Mouse (Mus musculus) megakaryocyte, embryonic 14.5 days (primary cell): ENCODE results near the gene Speg. TPM values are rescaled to one million over a fixed set of nuclear protein-coding genes. Genes with fewer than 3 reads are reported as not detected.

Experiments used
- H3K27me3 ChIP-seq: replicated peaks from 2 replicates; pipeline ENCODE3; 2012; ENCODE audit warnings: inconsistent platforms
- H3K36me3 ChIP-seq: replicated peaks from 2 replicates; pipeline ENCODE3; 2012; ENCODE audit warnings: low read length, inconsistent platforms, mixed read lengths
- H3K4me1 ChIP-seq: 2 replicates; pipeline ENCODE4 v1.6.1; 2012; ENCODE audit warnings: inconsistent platforms
- H3K4me3 ChIP-seq: replicated peaks from 2 replicates; pipeline ENCODE3; 2012; ENCODE audit warnings: moderate library complexity, mild to moderate bottlenecking, inconsistent platforms
- H3K9me3 ChIP-seq: 2 replicates; pipeline ENCODE4 v1.6.1; 2012; ENCODE audit warnings: inconsistent platforms
- FLI1 ChIP-seq: IDR thresholded peaks from 2 replicates; pipeline ENCODE4 v1.6.1; 2012; ENCODE audit warnings: low read length, inconsistent platforms, mixed read lengths
- GATA1 ChIP-seq: IDR thresholded peaks from 3 replicates; pipeline ENCODE4 v1.6.1; 2012; ENCODE audit warnings: mixed read lengths, low read length, inconsistent platforms, borderline replicate concordance
- polyA plus RNA-seq: library from polyadenylated mRNA; stranded (reverse); fragments of >175 nt; gene quantifications from 2 replicates; pipeline ENCODE4 v1.2.3, GENCODE M21; 2012; ENCODE audit warnings: low replicate concordance; ENCODE audit not compliant: insufficient read depth

The Speg gene
- polyA plus RNA-seq, 1 experiment: 48.7 TPM

GRCm38 (mm10) chr1:75344291-75345035, 30.6 kb upstream of the Speg start:
- no peaks in the 10 kb centered on the region for H3K36me3 ChIP-seq
- peaks cover 81% of the 10 kb centered on the region for H3K27me3 ChIP-seq
- TF ChIP-seq GATA1 (no peak), FLI1 (no peak)
- H3K9me3 ChIP-seq: no peaks in the 10 kb centered on the region
- peaks cover 7% of the 10 kb centered on the region; the same call in 1 of the 2 replicates for H3K4me1 ChIP-seq
- H3K4me3 ChIP-seq: no peak overlapping the region

DNA sequence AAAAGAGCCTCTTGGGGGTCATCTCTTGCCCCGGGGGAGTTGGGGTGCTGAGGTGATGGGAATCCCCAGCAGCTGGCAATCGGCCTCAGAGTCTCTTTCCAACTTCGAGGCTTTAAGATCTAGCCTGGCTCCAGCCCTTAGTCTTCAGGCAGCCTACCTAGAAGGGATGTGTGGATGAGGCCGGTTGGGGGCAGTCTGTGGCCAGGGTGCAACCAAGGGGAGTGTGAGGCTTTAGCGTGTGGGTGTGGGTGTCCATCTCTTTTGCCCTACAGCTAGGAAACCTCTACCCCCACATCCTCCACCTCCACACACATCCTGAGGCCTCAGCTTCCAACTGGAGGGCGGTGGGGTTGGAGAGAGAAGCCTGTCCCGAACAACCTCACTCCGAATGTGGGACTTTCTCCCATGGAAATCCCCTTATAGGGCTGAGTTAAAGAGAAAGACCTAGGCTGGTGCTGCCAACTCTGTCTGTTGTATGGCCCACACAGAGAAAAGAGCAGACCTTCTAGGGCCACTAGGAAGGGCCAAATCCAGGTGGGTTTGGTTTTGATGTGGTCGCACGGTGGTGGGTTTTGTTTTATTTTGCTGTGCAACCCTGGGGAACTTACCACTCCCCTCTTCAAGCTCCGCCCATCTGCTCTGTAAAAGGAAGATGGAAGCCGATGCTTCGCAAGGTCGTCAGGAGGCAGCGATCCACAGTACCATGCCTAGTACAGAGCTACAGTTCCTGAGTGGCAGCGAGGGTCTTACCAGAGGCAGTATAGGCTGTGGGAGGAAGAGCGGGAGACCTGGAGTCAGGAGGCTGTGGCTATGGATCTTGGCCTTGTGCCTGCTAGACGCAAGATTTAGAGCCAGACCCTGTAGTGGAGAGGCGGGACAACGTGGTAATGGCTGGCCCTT, 29.8 kb upstream of the Speg start:
- Histone ChIP-seq H3K27me3 (peaks cover 82% of the 10 kb centered on the region), H3K4me1 (peaks cover 7% of the 10 kb centered on the region; the same call in 1 of the 2 replicates), H3K9me3 (no peaks in the 10 kb centered on the region), H3K4me3 (no peak overlapping the region), H3K36me3 (no peaks in the 10 kb centered on the region)
- TF ChIP-seq FLI1: no peak
- TF ChIP-seq GATA1: no peak

DNA sequence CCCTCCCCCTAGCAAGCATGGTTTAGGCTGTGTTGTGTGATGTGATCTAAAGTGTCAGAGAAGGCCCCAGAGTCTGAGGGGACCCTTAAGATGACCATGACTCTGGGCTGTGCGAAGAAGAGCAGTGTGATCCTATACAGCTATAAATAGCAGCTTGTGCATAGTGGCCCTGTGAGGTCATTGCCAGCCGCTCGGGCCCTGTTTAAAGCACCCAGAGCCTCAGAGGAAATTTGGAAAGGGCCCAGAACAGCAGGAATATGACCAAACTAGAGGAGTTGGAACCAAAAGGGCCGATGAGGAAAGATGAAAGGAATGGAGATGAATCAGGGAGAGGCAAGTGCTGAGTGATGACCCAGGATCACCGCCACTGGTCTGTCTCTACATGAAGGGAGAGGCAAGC, 27.8 kb upstream of the Speg start:
- TF ChIP-seq GATA1 (no peak), FLI1 (no peak)
- peaks cover 7% of the 10 kb centered on the region; the same call in 1 of the 2 replicates for H3K4me1 ChIP-seq
- H3K27me3 ChIP-seq: peaks cover 67% of the 10 kb centered on the region
- H3K4me3 ChIP-seq: no peak overlapping the region
- H3K36me3 ChIP-seq: no peaks in the 10 kb centered on the region
- H3K9me3 ChIP-seq: no peaks in the 10 kb centered on the region

DNA sequence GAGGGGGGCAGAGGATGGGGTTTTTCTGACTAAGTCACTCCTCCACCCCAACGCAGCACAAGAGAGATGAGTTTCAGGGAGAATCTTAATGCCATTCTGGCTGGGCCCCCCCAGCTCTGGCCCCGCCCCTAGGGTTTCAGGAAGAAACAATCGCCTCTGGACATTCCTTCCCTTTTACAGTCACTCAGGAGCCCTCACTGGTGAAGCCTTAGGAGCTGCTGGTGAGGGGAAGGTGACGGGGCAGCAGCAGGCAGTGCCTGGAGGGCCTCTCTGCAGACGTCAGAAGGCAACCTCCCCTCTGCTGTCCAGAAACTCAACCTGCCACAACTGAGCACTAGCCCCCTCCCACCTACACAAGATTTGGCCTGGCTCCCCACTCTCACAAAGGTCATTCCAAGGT, 25.8 kb upstream of the Speg start:
- H3K4me3 ChIP-seq: no peak overlapping the region
- peaks cover 7% of the 10 kb centered on the region; the same call in 1 of the 2 replicates for H3K4me1 ChIP-seq
- H3K27me3 ChIP-seq: peaks cover 60% of the 10 kb centered on the region
- peaks cover 5% of the 10 kb centered on the region for H3K9me3 ChIP-seq
- no peaks in the 10 kb centered on the region for H3K36me3 ChIP-seq
- no peak for TF ChIP-seq GATA1
- no peak for TF ChIP-seq FLI1

DNA sequence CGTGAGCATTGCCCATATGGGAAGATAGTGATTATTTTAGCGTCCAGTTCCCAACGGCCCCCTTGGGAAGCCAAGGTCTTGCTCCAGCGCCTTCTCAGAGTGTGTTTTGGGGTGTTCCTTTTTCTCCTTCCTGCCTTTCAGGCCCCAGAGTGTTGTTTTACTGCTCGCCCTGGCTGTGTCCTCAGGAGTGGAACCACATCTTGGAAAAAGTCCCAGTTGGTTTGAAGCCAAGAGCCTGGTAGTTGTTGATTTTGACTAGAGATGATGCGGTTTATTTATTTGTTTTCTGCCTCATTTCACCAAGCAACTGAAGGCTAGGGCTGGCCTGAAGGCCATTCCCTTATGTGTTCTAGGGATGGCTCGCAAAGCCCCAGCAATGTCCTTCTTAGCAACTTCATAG, 17.8 kb upstream of the Speg start:
- TF ChIP-seq FLI1 (no peak), GATA1 (no peak)
- no peak overlapping the region for H3K4me3 ChIP-seq
- peaks cover 56% of the 10 kb centered on the region for H3K27me3 ChIP-seq

DNA sequence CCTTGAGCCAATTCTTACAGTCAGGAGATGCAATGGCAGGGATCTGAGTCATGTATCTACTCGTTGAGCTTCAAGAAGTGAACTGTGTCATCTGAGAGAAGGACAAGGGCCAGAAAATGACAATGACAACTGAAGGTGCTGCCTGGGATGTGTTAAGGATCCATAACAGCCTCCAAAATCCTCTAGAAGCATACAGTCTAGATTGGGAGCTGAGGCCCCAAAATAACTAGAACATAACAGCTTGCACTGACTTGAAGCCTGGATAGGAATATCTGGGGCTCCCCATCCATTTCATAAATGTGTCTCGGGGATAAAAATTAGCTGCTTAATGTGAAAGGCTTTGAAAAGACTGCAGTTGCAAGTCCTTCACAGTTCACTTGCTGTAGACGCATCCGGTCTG, 17.1 kb upstream of the Speg start:
- no peaks in the 10 kb centered on the region for H3K9me3 ChIP-seq
- H3K4me3 ChIP-seq: no peak overlapping the region
- peaks cover 22% of the 10 kb centered on the region for H3K4me1 ChIP-seq
- H3K36me3 ChIP-seq: no peaks in the 10 kb centered on the region
- TF ChIP-seq GATA1 (no peak), FLI1 (no peak)
- H3K27me3 ChIP-seq: peaks cover 60% of the 10 kb centered on the region

More for the DNA sequence above, 17.8 kb upstream of the Speg start:
- H3K4me1 ChIP-seq: peaks cover 19% of the 10 kb centered on the region
- no peaks in the 10 kb centered on the region for H3K36me3 ChIP-seq
- peaks cover 5% of the 10 kb centered on the region for H3K9me3 ChIP-seq

DNA sequence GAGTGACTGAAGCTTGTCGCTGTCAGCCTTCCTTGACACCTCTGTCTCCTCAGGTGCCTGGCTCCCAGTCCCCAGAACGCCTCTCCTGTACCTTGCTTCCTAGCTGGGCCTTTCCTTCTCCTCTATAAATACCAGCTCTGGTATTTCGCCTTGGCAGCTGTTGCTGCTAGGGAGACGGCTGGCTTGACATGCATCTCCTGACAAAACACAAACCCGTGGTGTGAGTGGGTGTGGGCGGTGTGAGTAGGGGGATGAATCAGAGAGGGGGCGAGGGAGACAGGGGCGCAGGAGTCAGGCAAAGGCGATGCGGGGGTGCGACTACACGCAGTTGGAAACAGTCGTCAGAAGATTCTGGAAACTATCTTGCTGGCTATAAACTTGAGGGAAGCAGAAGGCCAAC, 15.8 kb upstream of the Speg start:
- no peaks in the 10 kb centered on the region for H3K36me3 ChIP-seq
- no peaks in the 10 kb centered on the region for H3K9me3 ChIP-seq
- TF ChIP-seq FLI1 (no peak), GATA1 (no peak)
- peaks cover 66% of the 10 kb centered on the region for H3K27me3 ChIP-seq
- H3K4me1 ChIP-seq: peaks cover 22% of the 10 kb centered on the region
- H3K4me3 ChIP-seq: no peak overlapping the region

DNA sequence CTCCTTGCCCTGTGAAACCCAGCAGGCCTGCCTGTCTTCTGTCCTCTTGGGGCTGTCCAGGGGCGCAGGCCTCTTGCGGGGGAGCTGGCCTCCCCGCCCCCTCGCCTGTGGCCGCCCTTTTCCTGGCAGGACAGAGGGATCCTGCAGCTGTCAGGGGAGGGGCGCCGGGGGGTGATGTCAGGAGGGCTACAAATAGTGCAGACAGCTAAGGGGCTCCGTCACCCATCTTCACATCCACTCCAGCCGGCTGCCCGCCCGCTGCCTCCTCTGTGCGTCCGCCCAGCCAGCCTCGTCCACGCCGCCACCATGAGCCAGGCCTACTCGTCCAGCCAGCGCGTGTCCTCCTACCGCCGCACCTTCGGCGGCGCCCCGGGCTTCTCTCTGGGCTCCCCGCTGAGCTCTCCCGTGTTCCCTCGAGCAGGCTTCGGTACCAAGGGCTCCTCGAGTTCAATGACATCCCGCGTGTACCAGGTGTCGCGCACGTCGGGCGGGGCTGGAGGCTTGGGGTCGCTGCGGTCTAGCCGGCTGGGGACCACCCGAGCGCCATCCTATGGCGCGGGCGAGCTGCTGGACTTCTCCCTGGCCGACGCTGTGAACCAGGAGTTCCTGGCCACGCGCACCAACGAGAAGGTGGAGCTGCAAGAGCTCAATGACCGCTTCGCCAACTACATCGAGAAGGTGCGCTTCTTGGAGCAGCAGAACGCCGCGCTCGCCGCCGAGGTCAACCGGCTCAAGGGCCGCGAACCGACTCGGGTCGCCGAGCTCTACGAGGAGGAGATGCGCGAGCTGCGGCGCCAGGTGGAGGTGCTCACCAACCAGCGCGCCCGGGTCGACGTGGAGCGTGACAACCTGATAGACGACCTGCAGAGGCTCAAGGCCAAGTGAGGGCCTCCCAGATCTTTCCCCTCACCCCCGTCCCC, 14.7 kb upstream of the Speg start, which contains the start of gene Des:
Gene Des, plus strand, starts transcription at position 218 of the 920 bp plus-strand sequence.
- Histone ChIP-seq H3K36me3 (no peaks in the 10 kb centered on the region), H3K4me1 (peaks cover 22% of the 10 kb centered on the region), H3K27me3 (peaks cover 76% of the 10 kb centered on the region), H3K9me3 (no peaks in the 10 kb centered on the region), H3K4me3 (peak within 1 kb of the TSS; percentile 50)
- TF ChIP-seq FLI1: no peak

DNA sequence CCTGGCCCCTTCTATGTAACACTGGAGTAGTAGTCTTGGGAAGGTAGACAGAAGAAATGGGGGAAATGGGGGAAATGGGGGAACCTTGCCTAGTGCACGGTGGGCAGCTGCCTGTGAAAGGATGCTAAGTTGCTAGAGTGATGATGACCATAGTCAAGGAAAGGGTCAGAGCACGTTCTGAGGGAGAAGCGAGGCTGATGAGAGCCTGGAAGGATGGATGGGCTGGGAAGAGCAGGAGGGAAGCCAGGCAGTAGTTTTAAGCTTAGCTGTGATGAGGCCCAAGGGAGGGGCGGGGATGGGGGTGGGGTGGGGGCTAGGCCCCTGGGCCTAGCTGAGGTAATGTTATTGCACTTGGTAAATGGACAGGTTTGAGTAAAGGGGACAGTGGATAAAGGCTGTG, 14.0 kb upstream of the Speg start:
- no peaks in the 10 kb centered on the region for H3K9me3 ChIP-seq
- H3K4me1 ChIP-seq: peaks cover 22% of the 10 kb centered on the region
- no peak for TF ChIP-seq FLI1
- no peak for TF ChIP-seq GATA1
- no peak overlapping the region for H3K4me3 ChIP-seq
- H3K27me3 ChIP-seq: peaks cover 81% of the 10 kb centered on the region
- H3K36me3 ChIP-seq: no peaks in the 10 kb centered on the region

- Histone ChIP-seq H3K36me3 (no peaks in the 10 kb centered on the region), H3K4me1 (peaks cover 22% of the 10 kb centered on the region), H3K9me3 (no peaks in the 10 kb centered on the region), H3K27me3 (peaks cover 84% of the 10 kb centered on the region), H3K4me3 (no peak overlapping the region)
- TF ChIP-seq FLI1: no peak
- TF ChIP-seq GATA1: no peak
Observed at GRCm38 (mm10) chr1:75361750-75362149, 13.3 kb upstream of the Speg start.
